Mouse (Mus musculus): ENCODE results near the gene Cyp2d10.

GRCm38 (mm10) chr15:82401516-82401915 is 5.5 kb downstream of the Cyp2d10 start:
- TF ChIP-seq TCF12 (IDR thresholded peaks at IDR 0.05; ENCODE audit: insufficient read depth, poor library complexity, severe bottlenecking), result no peak
- no peak for TF ChIP-seq POLR2A (IDR thresholded peaks at IDR 0.05; ENCODE audit: insufficient read length, low read depth)
- TF ChIP-seq REST (IDR thresholded peaks at IDR 0.05; ENCODE audit: insufficient read depth, insufficient read length), result no peak
